Mouse (Mus musculus): ENCODE results near the gene Zfp462.

Gene Zfp462

DNA sequence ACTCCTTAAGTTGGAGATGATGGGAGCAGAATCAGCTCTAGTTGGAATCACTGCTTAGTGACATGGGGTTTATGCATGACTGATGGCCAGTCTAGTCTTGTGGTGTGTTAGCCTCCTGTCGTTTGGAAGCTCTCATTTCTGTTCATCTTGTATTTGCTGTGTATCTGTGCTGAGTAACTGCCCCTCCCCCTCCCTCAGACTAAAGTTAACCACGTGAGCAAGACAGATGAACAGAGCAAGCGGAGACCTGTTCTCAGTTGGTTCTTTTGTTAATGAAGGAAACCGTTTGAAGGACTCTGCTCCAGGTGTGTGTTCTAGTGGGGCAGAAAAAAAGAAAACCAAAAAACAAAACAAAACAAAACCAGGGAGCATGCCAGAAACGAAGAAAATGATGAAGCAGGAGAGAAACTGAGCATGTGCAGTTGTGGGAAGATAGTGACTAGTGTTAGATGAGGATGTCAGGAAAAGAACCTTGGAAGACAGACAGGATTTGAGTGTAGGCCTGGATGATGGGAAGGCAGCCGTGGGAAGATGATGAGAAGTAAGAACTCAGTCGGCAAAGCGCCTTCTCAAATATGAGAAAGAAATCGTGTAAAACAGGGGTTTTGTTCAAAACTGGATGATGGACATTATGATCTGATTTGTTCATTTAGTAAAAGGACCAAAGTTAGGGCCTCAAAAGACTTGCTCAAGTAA is 53.4 kb downstream of the Zfp462 start:
- DNase-seq = no peak

DNA sequence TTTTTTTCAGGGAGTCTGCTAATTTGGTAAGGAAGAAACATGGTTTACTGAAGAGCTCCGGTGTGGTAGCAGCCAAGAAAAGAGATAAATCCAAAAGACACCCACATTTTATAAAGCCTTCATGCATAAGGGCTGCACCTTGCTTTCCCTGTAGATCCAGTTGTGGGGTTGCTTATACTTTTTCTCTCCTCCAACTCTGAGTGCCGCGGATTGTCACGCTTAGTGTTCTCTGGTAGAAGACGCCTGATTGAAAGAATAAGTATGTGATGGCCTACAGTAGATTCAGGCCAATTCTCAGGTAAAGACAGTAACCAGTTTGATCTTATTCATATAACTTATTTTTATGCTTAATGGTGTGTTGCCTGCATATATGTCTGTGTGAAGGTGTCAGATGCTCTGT is 54.7 kb downstream of the Zfp462 start:
- no peak for DNase-seq

DNA sequence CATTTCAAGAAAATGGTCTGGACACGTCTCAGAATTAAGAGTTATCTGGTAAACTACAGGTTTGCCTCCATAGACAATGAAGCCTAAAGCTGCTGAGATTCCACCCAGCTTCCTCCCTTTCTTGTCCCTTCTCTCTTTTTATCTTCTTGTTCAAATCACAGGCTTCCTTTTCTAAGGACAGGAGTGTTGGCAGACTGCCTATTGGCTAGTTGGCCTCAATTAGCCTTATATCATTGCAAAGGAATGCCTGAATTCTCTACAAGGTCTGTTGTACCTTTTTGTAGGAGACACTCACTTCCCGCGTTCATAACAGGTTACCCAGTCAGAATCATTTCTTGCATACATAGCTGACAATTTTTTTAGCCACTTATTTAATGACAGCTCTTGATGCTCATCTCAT is 56.5 kb downstream of the Zfp462 start:
- DNase-seq = no peak

DNA sequence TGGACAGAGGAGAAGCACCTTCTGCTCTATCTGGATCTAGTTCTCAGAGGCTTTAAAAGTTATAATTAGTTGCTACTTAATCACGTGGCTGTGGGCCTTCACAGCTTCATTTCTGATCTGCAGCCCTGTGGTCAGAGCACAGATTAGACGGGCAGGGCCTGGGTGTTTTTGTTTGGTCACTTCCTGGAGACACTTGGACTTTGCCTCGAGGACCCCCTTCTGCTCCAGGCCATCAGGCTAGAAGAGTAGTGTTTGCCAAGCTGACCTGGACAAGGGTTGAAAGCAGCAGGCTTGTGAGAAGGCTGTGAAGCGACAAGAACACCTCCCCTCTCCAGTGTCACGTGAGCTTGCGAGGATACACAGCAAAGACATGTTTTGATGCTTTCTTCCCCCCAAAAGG is 58.3 kb downstream of the Zfp462 start:
- DNase-seq = no peak

DNA sequence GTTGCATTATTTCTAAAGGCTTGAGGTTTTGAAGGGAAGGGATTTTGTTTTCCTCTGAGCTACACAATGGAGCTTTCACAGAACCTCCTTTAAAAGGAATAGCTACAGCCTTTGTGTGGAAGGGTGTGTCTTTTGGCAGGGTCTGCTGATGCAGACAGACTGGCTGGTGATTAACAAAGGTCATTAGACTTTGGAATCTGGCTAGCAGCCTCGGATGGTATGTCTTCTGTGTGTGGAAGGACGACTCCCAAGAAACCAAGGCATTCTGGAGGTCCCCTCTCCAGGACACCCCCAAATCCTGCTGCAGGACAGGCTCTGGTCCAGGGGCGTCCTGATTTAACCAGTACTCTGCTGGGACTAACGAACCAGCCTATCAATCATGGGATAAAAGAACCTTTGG is 60.2 kb downstream of the Zfp462 start:
- peak; percentile 11 for DNase-seq

DNA sequence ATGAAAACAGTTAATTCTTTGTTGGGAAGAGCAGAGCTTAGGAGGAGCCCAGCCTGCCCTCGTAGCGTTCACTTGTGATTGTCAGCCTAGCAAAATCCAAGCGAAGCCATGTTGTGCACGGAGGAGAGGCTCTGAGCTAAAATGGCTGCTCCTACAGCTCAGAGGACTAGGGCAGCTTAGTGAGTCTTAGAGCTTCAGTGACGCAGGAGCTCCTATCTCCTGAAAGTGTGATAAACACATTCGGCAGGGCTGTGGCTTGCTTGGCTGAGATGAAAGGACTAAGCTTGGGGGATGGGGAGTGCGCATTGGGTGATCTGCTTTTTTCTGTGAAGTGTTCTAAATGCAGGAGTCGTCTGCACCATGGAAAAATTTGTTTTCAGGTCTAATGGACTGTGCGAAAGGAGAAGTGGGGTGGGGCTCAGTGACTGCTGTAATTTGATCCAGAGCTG is 60.7 kb downstream of the Zfp462 start:
- DNase-seq = peak; percentile 20

DNA sequence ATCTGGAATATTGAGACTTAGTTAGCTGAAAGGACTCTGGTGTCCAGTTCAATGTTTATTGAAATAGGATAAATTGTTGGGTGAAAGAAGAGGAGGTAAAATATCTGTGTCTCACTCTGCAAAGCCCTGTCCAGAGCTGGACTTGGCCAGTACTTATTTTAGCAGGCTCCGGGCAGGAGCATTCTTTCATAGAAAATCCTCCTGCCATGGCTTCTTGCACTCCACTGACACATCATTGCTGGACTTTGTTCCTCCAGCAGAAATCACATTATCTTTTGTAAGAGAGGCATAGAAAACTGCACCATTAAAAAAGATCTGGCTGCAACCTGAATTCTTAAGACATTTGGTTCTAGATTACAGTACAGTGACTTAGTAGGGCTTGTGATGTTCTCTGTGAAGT is 61.2 kb downstream of the Zfp462 start:
- no peak for DNase-seq

DNA sequence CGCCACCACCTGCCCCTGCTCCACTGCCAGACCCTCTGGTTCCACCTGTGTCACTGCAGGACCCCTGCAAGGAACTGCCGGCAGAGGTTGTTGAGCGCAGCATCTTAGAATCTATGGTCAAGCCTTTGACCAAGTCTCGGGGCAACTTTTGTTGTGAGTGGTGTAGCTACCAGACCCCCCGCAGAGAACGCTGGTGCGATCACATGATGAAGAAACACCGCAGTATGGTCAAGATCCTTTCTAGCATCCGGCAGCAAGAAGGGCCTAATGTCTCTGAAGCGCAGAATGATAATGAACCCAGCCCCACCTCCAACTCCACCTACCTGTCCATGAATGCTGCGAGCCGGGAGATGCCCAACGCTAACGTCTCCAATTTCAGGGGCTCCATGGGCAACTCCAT is 63.8 kb downstream of the Zfp462 start:
- DNase-seq = no peak

DNA sequence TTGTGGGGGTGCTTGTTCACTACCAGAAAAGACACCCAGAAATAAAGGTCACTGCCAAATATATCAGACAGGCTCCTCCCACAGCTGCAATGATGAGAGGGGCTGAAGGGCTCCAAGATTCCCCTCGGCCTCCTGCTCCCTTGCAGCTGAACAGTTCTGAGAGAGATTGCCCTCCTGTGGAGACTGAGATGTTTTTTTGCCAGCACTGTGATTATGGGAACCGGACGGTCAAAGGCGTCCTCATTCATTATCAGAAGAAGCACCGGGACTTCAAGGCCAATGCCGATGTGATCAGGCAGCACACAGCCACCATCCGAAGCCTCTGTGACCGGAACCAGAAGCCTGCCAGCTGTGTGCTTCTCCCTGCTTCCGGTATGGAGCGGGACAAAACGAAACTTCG is 66.5 kb downstream of the Zfp462 start:
- DNase-seq = no peak

DNA sequence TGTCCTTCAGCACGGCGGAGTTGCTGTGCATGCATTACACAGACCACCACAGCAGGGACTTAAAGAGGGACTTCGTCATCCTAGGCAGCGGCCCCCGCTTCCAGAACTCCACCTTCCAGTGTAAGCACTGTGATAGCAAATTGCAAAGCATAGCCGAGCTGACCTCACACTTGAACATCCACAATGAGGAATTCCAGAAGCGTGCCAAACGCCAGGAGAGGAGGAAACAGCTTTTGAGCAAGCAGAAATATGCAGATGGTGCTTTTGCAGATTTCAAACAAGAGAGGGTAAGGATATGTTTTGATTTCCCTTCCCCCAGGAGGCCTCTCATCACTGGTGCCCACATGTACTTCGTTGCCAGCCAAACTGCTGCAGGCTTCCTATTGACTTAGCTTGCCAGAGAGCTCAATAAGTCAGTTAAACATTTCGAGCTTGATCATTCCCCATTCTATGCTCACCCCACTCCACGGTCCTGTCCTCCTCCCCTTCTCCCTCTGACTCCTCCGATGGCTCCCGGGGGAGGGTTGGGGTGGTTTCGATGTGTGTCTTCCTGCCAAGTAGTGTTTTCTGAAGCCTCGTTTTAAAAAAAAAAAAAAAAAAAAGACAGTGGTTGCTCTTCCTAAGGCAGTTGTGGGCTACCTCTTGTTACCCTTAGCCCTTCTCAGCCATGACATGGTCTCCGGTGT is 68.9 kb downstream of the Zfp462 start:
- DNase-seq = no peak

DNA sequence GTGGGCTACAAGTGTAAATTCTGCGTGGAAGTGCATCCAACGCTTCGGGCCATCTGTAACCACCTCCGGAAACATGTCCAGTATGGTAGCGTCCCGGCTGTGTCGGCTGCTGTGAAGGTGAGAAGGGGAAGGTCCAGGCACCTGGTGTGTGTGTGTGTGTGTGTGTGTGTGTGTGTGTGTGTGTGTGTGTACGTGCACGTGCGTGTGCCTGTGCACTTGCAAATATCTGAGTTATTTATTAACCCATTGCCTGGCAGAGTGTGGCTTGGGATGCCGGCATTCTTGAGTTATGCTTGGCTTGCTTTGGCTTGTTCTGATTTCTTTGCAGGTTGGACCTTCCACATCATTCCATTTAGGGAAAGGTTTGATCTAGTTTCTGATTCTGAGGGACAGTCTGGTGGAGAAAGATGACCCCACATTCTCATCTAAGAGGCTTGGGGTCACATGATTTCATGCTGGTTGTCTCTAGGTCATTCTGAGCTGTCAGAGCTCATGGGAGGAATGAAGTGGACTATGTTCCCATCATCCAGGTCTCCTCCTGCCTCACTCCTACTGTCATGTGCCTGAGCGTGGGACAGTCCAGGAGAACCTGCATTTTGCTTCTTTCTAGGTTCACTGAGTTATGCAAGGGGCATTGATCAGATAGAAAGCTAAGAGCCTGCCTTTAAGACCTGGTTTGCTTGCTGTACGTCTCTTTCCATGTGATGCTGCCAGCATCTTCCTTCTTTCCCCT is 70.0 kb downstream of the Zfp462 start:
- DNase-seq = no peak

DNA sequence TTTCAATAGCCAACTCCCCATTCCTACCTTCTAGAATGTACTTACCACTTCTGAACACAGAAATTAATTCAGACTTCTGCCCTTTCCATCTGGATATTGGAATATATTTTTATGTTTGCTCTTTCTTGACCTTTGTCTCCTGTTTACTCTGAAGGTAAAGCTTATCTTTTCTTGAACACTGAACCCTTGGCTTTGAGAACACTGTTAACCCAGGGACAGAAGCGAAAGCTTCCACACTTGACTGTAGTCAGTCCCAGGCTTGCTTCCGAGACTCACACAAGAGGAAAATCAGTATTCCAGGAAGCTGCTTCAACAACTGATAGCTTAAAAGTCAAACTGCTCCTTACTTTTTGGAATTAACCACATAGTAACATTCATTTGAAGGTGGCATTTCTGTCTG is 70.7 kb downstream of the Zfp462 start:
- DNase-seq = no peak

DNA sequence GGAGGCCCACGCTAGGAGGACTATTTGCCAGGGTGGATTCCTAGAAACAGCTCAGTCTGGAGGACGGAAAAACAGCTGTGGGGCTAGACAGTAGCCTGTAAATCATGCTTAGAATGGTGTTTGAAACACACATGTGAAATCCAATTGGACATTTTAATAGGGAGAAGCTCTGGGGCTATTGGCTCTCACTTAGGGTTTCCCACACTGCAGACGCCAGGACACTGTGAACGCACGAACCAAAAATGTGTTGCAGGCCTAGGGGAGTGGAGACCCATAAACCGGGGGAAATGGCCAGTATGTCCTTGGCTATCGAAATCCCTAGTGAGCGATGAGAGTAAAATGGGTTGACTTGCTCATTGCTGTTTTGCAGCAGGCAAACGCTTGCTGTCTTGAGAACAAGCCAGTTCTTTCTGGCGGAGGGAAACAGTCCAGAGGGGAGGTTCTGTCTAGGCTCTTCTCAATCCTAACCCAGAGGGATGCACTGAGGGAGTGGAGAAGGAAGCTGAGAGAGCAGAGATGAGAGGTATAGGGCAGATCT is 81.3 kb downstream of the Zfp462 start:
- DNase-seq = no peak

DNA sequence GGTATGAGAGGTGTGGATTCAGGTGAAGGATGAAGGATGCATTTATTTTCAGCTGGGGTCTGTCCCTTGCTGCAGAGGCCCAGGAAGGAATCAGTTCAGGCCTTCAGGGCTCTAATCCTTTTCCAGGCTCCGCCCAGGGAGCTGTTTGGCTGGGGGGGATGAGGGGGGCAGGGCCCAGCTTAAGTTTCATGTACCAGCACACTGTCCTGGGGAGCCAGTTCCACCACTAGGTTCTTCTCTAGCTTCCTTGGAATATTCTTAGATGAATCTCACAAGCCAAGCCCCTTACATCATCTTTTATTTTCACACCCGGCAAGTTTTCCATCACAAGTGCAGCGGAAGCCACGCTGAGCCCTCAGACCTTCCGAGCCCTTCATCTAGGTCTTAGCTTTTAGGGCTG is 85.6 kb downstream of the Zfp462 start:
- no peak for DNase-seq

DNA sequence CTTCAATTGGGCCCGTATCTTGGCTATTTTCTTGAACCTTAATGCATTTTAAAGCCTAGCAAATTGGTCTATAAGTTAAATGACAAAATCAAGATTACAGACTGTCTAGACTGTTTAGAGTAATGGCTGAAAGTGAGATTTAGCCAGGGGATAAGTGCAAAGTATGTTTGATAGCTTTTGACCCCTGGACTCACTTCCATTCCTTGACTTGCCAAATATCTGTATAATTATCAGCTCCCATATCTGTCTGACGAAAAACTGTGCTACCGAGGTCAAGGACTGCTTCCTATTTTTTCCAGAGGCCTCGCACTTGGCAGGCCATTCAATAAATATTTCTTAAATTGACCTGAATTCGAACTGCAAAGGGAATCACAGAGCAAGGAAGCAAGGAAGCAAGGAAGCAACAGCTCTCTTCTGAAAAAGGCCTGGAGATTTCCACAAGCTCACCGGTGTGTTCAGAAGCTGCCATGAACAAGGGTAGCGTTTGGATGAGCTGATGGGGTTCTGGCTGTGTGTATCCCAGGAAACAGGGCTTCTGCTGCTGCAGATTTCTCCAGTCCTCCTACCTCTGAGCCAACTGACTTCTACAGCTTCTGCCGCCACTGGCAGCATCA is 87.6 kb downstream of the Zfp462 start:
- no peak for DNase-seq

DNA sequence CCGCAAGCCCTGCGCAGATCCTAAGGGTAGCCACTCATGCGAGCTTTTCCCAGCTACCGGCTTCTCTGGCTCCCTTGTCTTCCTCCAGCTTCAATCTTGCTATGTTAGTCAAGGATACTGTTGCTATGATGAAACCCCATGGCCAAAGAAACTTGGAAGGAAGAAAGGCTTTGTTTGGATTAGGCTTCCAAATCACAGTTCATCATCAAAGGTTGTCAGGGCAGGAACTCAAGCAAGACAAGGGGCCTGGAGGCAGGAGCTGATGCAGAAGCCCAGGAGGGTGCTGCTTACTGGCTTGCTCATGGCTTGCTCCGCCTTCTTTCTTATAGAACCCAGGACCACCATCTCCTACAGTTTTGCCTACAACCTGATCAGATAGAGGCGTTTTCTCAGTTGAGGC is 88.6 kb downstream of the Zfp462 start:
- DNase-seq = no peak

DNA sequence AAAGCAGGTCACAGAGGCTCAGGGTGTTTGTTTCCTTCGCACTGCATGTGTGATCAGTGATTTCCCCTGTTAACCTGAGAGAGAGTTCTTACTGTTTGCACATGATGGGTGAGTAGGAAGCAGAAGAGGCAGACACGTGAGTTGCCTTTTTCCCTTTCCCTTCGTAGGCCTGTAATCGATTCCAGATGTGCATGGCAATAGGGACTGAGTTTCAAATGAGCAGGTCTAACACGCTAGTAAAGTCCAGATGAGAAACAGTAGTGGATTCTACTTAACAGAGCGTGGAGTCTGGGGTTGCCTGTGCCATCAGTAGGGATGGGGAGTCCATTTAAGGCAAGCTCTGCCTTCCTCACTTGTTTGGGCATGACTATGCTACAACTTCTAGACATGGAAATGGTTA is 93.3 kb downstream of the Zfp462 start:
- no peak for DNase-seq

DNA sequence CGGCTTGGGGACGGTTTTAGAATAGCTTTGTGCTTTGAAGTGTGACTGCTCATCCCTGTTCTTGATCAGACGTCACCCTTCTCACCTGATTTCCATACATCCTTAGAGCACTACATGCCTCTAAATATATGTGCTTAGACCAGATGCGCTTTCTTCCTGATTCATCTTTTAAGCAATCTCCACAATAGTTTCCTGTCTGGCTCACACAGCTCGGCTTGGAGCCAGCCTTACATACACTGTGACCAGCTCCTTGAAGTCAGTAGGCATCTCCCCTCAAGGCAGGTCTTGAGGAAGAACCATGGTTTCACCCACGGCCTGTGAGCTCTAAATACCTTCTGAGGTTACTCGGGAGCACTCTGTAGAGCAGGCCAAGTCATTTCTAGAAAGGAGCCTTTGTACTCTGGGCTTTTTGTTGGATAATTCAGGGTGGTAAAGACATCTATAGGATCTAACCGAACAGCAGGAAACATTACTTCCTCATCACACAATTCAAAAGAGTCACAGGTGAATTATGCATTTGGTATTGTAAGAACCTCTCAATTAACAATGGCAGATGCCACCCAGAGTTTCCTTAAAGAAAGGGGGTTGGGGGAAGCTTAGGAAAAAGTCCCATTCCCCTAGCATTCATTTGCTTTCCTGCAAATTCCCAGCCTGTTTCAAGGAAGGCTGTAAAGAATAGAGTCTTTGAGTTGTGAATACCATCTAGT is 95.6 kb downstream of the Zfp462 start:
- DNase-seq = no peak

DNA sequence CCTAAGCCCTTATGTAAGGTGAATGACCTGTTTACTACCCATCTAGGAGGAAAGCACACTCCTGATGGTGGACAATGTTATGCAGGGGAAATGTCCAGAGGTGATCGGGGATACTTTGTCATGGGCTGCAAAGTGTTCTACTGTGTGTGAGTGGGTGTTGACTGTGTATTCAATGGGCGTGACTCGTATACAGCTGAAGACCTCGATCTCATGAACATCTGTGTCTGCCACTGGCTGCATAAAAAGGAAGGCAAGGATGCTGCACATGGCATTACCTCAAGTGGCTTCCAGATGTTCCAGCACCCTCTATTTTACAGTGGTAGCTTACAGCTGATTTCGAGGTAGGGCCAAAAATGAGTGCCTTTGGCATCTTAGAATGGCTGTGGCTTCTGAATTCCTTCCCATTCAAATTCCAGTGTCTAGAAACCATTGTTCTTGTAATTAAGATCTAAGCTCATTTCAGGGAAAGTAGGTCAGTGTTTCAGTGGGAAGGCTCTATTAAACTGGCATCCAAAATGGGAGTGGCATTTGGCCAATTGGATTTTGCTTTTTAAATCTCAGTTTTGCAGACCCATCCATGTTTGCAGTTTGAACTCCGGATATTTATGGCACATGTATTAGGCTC is 96.4 kb downstream of the Zfp462 start:
- DNase-seq = no peak

DNA sequence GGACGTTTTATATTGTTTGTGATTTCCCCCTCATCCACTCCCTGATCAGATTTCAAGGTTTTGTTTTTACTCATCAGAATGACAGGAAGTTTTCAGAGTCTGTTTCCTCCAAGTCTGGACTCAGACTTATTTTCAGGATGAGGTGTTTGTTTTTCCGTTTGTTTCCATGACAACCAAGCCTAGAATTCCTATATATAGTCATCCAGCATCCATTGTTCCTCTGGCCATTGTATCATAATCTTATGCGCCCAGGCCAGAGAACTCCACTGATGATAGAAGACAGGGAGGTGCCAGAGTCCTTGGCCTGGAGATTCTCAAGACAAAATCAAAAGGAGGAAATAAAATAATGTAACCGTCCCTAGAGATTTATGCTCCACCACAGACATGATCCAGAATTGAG is 97.7 kb downstream of the Zfp462 start:
- no peak for DNase-seq

DNA sequence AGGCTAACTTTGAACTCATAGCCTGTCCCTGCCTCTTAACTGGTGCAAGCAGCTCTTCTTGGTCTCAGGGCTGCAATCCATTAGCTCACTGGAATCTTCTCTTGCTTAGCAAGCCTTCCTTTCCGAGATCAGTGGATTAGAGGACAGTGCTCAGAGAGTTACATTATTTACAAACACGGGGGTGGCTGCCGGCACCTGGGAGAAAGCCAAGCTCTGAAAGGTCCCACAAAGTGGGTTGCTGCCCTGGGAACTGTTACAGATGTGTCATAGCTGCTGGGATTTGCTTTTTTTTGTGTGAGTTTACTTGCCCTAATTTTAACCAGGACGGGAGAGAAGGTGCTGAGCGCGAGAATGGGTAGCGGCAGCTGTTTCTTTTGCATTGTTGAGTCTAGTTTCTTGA is 102.4 kb downstream of the Zfp462 start:
- no peak for DNase-seq

DNA sequence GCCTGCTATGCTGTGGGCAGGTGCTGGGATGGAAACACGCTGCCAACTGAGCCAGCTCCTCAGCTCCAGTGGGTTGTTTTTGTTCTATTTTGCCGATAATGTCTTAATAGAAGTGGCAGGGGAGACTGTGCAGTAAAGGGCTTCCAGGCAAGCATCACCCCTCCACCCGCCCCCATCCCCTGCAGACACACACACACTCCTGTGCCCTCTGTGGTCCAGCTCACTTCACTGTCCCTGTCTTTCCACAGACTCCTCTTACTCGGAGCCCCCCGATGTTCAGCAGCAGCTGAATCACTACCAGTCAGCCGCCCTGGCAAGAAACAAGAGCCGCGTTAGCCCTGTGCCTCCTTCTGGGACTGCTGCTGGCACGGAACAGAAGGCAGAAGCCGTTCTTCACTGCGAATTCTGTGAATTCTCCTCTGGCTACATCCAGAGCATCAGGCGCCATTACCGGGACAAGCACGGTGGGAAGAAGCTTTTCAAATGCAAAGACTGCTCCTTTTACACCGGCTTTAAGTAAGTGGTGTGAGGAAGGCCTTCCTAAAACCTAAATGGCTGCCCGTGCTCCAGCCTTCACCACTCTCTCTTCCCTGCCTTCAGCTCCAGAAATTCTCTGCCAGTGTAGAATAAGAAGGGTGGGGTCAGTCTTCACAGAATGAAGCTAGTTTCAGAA is 105.2 kb downstream of the Zfp462 start:
- no peak for DNase-seq
